Mouse (Mus musculus): Measurements from ENCODE around the gene Gm9945. TPM values are rescaled to one million over a fixed set of nuclear protein-coding genes. Genes with fewer than 3 reads are reported as not detected.

Gm9945 gene
- polyA plus RNA-seq, 1 experiment = not detected

- H3K27me3 ChIP-seq (ENCODE audit: control insufficient read depth, insufficient read depth, insufficient read length) = no peaks in the 10 kb centered on the region
- TF ChIP-seq USF1 (IDR thresholded peaks at IDR 0.05; ENCODE audit: low read depth) = no peak
- no peak for TF ChIP-seq FOSL1 (IDR thresholded peaks at IDR 0.05; ENCODE audit: insufficient read depth, low read length, poor library complexity, severe bottlenecking)
- TF ChIP-seq CEBPB (IDR thresholded peaks at IDR 0.05; ENCODE audit: low read depth) = peak; percentile 80
- H3K36me3 ChIP-seq (ENCODE audit: control insufficient read depth, insufficient read depth) = no peaks in the 10 kb centered on the region
- H3K79me2 ChIP-seq (ENCODE audit: control insufficient read depth, insufficient read depth) = peaks cover 47% of the 10 kb centered on the region
- H3K79me3 ChIP-seq (ENCODE audit: low read depth) = peaks cover 36% of the 10 kb centered on the region
- peak within 1 kb of the TSS; percentile 65 for H3K4me3 ChIP-seq (ENCODE audit: insufficient read depth, poor library complexity, severe bottlenecking)
- peak within 1 kb of the TSS; percentile 98 for H3ac ChIP-seq (ENCODE audit: control insufficient read depth, insufficient read length, low read depth)
Measured at GRCm38 (mm10) chr11:53519207-53520121, 39.5 kb downstream of the Gm9945 start, which contains the start of gene Sept8. Gene Sept8, plus strand, starts transcription at chr11:53519257.

- Histone ChIP-seq H3K4me3 (ENCODE audit: insufficient read depth, poor library complexity, severe bottlenecking) (peak overlapping the region; percentile 65), H3K79me3 (ENCODE audit: low read depth) (peaks cover 45% of the 10 kb centered on the region), H3K27me3 (ENCODE audit: control insufficient read depth, insufficient read depth, insufficient read length) (no peaks in the 10 kb centered on the region), H3K79me2 (ENCODE audit: control insufficient read depth, insufficient read depth) (peaks cover 56% of the 10 kb centered on the region), H3ac (ENCODE audit: control insufficient read depth, insufficient read length, low read depth) (peak overlapping the region; percentile 98), H3K36me3 (ENCODE audit: control insufficient read depth, insufficient read depth) (peaks cover 6% of the 10 kb centered on the region)
- TF ChIP-seq USF1 (IDR thresholded peaks at IDR 0.05; ENCODE audit: low read depth) (no peak), CTCF (IDR thresholded peaks at IDR 0.05; ENCODE audit: control insufficient read depth, insufficient read depth, insufficient read length) (no peak), MYOD1 (IDR thresholded peaks at IDR 0.05; ENCODE audit: control insufficient read depth, insufficient read length, low read depth) (no peak), MAX (IDR thresholded peaks at IDR 0.05) (no peak), MYOG (IDR thresholded peaks at IDR 0.05; ENCODE audit: control insufficient read depth, extremely low read depth, insufficient read length) (no peak), FOSL1 (IDR thresholded peaks at IDR 0.05; ENCODE audit: insufficient read depth, low read length, poor library complexity, severe bottlenecking) (no peak), CEBPB (IDR thresholded peaks at IDR 0.05; ENCODE audit: low read depth) (no peak)
Measured at GRCm38 (mm10) chr11:53520122-53520978, 40.4 kb downstream of the Gm9945 start.

- H3K36me3 ChIP-seq (ENCODE audit: control insufficient read depth, insufficient read depth) = peaks cover 7% of the 10 kb centered on the region
- H3ac ChIP-seq (ENCODE audit: control insufficient read depth, insufficient read length, low read depth) = peak overlapping the region; percentile 24
- peak overlapping the region; percentile 65 for H3K4me3 ChIP-seq (ENCODE audit: insufficient read depth, poor library complexity, severe bottlenecking)
- peaks cover 53% of the 10 kb centered on the region for H3K79me3 ChIP-seq (ENCODE audit: low read depth)
- peaks cover 65% of the 10 kb centered on the region for H3K79me2 ChIP-seq (ENCODE audit: control insufficient read depth, insufficient read depth)
- no peaks in the 10 kb centered on the region for H3K27me3 ChIP-seq (ENCODE audit: control insufficient read depth, insufficient read depth, insufficient read length)
- no peak for TF ChIP-seq FOSL1 (IDR thresholded peaks at IDR 0.05; ENCODE audit: insufficient read depth, low read length, poor library complexity, severe bottlenecking)
- no peak for TF ChIP-seq MAX (IDR thresholded peaks at IDR 0.05)
- TF ChIP-seq MYOG (IDR thresholded peaks at IDR 0.05; ENCODE audit: control insufficient read depth, extremely low read depth, insufficient read length) = no peak
- no peak for TF ChIP-seq CEBPB (IDR thresholded peaks at IDR 0.05; ENCODE audit: low read depth)
Measured at GRCm38 (mm10) chr11:53521120-53521820, 41.3 kb downstream of the Gm9945 start.

GRCm38 (mm10) chr11:53521821-53522131 lies 41.8 kb downstream of the Gm9945 start:
- Histone ChIP-seq H3K79me3 (ENCODE audit: low read depth) (peaks cover 57% of the 10 kb centered on the region), H3K27me3 (ENCODE audit: control insufficient read depth, insufficient read depth, insufficient read length) (no peaks in the 10 kb centered on the region), H3ac (ENCODE audit: control insufficient read depth, insufficient read length, low read depth) (no peak overlapping the region), H3K36me3 (ENCODE audit: control insufficient read depth, insufficient read depth) (peaks cover 7% of the 10 kb centered on the region), H3K79me2 (ENCODE audit: control insufficient read depth, insufficient read depth) (peaks cover 70% of the 10 kb centered on the region), H3K4me3 (ENCODE audit: insufficient read depth, poor library complexity, severe bottlenecking) (no peak overlapping the region)
- TF ChIP-seq USF1 (IDR thresholded peaks at IDR 0.05; ENCODE audit: low read depth) (no peak), MYOD1 (IDR thresholded peaks at IDR 0.05; ENCODE audit: control insufficient read depth, insufficient read length, low read depth) (no peak), CTCF (IDR thresholded peaks at IDR 0.05; ENCODE audit: control insufficient read depth, insufficient read depth, insufficient read length) (no peak), MYOG (IDR thresholded peaks at IDR 0.05; ENCODE audit: control insufficient read depth, extremely low read depth, insufficient read length) (no peak), CEBPB (IDR thresholded peaks at IDR 0.05; ENCODE audit: low read depth) (no peak), MAX (IDR thresholded peaks at IDR 0.05) (no peak), FOSL1 (IDR thresholded peaks at IDR 0.05; ENCODE audit: insufficient read depth, low read length, poor library complexity, severe bottlenecking) (no peak)

GRCm38 (mm10) chr11:53522362-53522761 lies 42.4 kb downstream of the Gm9945 start:
- Histone ChIP-seq H3K79me3 (ENCODE audit: low read depth) (peaks cover 61% of the 10 kb centered on the region), H3K27me3 (ENCODE audit: control insufficient read depth, insufficient read depth, insufficient read length) (no peaks in the 10 kb centered on the region), H3K36me3 (ENCODE audit: control insufficient read depth, insufficient read depth) (peaks cover 7% of the 10 kb centered on the region), H3ac (ENCODE audit: control insufficient read depth, insufficient read length, low read depth) (no peak overlapping the region), H3K4me3 (ENCODE audit: insufficient read depth, poor library complexity, severe bottlenecking) (no peak overlapping the region), H3K79me2 (ENCODE audit: control insufficient read depth, insufficient read depth) (peaks cover 76% of the 10 kb centered on the region)
- TF ChIP-seq CTCF (IDR thresholded peaks at IDR 0.05; ENCODE audit: control insufficient read depth, insufficient read depth, insufficient read length) = no peak
- no peak for TF ChIP-seq CEBPB (IDR thresholded peaks at IDR 0.05; ENCODE audit: low read depth)
- TF ChIP-seq USF1 (IDR thresholded peaks at IDR 0.05; ENCODE audit: low read depth) = no peak
- TF ChIP-seq FOSL1 (IDR thresholded peaks at IDR 0.05; ENCODE audit: insufficient read depth, low read length, poor library complexity, severe bottlenecking) = no peak
- TF ChIP-seq MYOD1 (IDR thresholded peaks at IDR 0.05; ENCODE audit: control insufficient read depth, insufficient read length, low read depth) = no peak
- no peak for TF ChIP-seq MAX (IDR thresholded peaks at IDR 0.05)

Measured in C2C12 (cell line).